Mouse (Mus musculus) spleen, adult 2 months (tissue): ENCODE results near the gene Tenm4.

Experiments used
- CTCF ChIP-seq: fragments of 200-500 bp; IDR thresholded peaks from 2 replicates; pipeline ENCODE4 v1.5.1; 2011; ENCODE audit warnings: mild to moderate bottlenecking, inconsistent platforms; ENCODE audit not compliant: insufficient read depth, insufficient read length, insufficient replicate concordance; ENCODE audit errors: extremely low read depth
- POLR2A ChIP-seq: fragments of 200-500 bp; IDR thresholded peaks from 2 replicates; pipeline ENCODE4 v1.6.1; 2011; ENCODE audit warnings: low read depth, low read length, inconsistent platforms

- no peak for TF ChIP-seq CTCF
- TF ChIP-seq POLR2A = no peak
These were observed 480.0 kb downstream of the Tenm4 start for GRCm38 (mm10) chr7:96651055-96651454.
